Comparison of ENCODE assay signal across 21 mouse cellular contexts in the genomic region with DNA sequence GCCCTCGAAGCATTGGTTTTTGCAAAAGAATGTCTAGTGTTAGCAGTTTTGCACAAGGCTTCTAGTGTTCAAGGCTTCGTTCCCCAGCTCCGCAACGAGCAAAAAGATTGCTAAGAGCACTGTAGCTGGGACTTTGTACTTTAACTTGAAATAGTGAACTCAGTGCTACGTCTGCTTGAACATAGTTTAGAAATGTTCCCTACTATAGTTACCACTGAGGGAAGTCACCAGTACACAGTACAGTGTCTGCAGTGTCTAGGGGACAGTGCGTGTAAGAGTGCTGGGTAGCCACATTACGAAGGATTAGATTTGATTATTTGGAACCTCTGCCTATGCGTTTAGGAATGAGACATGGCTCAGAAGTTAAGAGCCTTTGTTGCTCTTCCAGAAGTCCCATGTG.
"Had no signal": no experiment of that assay in that cellular context is flagged by ENCODE, and none has a peak within 500 bp of the region (broad histone marks: within the 10 kb centered on the region; RNA-seq: fewer than 3 reads in every experiment).

No protein-coding gene starts in this region.

- H3K9ac ChIP-seq: lung, embryonic 15.5 days; neural tube, embryonic 13.5 days; neural tube, embryonic 15.5 days had no signal

- H3K27me3 ChIP-seq: lung, embryonic 15.5 days; megakaryocyte, embryonic 14.5 days; neural tube, embryonic 13.5 days; neural tube, embryonic 15.5 days had no signal

- H3K4me2 ChIP-seq: lung, embryonic 15.5 days; midbrain, embryonic 11.5 days; neural tube, embryonic 13.5 days; neural tube, embryonic 15.5 days had no signal

- DNase-seq: lung, adult 2 months; lung, postnatal 14 days; lung, postnatal 36 days; midbrain, embryonic 14.5 days; retina, postnatal 1 day; right cerebral cortex, adult 18-20 months; right cerebral cortex, postnatal 25 days; right cerebral cortex, postnatal 4 days; spleen, adult 18-20 months; thymus, adult 18-20 months; thymus, postnatal 14 days; thymus, postnatal 36 days had no signal

- ATAC-seq: lung, postnatal 0 days; midbrain, embryonic 16.5 days had no signal

- H3K27ac ChIP-seq: lung, embryonic 15.5 days; macrophage; neural tube, embryonic 13.5 days; neural tube, embryonic 15.5 days had no signal

- H3K4me3 ChIP-seq: lung, embryonic 15.5 days; megakaryocyte, embryonic 14.5 days; myocyte; neural tube, embryonic 13.5 days; neural tube, embryonic 15.5 days had no signal

- H3K9me3 ChIP-seq: lung, embryonic 15.5 days; megakaryocyte, embryonic 14.5 days; neural tube, embryonic 13.5 days; neural tube, embryonic 15.5 days had no signal
